Mouse (Mus musculus): ENCODE results near the gene Gm42417.

Gm42417 gene

GRCm38 (mm10) chr1:36564101-36564500 lies 24.9 kb upstream of the Gm42417 start:
- no peak for DNase-seq (ENCODE audit: extremely low spot score)

- DNase-seq (ENCODE audit: extremely low spot score) = no peak
Measured at GRCm38 (mm10) chr1:36563632-36564031, 24.4 kb upstream of the Gm42417 start.

GRCm38 (mm10) chr1:36563197-36563596 lies 24.0 kb upstream of the Gm42417 start:
- no peak for DNase-seq (ENCODE audit: extremely low spot score)

GRCm38 (mm10) chr1:36562388-36562787 lies 23.2 kb upstream of the Gm42417 start:
- DNase-seq (ENCODE audit: extremely low spot score) = no peak

- no peak for DNase-seq (ENCODE audit: extremely low spot score)
Measured at GRCm38 (mm10) chr1:36560903-36561302, 21.7 kb upstream of the Gm42417 start.

GRCm38 (mm10) chr1:36559888-36560287 lies 20.7 kb upstream of the Gm42417 start:
- no peak for DNase-seq (ENCODE audit: extremely low spot score)

GRCm38 (mm10) chr1:36559256-36559655 lies 20.0 kb upstream of the Gm42417 start:
- DNase-seq (ENCODE audit: extremely low spot score) = peak; percentile 32

GRCm38 (mm10) chr1:36558031-36558993 lies 19.1 kb upstream of the Gm42417 start, which contains the start of gene Sema4c:
Gene Sema4c, minus strand, starts transcription at chr1:36558349.
- DNase-seq (ENCODE audit: extremely low spot score) = peak; percentile 90

- DNase-seq (ENCODE audit: extremely low spot score) = peak; percentile 90
Measured at GRCm38 (mm10) chr1:36557457-36558011, 18.3 kb upstream of the Gm42417 start.

- peak; percentile 98 for DNase-seq (ENCODE audit: extremely low spot score)
Measured at GRCm38 (mm10) chr1:36556553-36557456, 17.6 kb upstream of the Gm42417 start.

GRCm38 (mm10) chr1:36555798-36556395 lies 16.7 kb upstream of the Gm42417 start:
- peak; percentile 57 for DNase-seq (ENCODE audit: extremely low spot score)

- no peak for DNase-seq (ENCODE audit: extremely low spot score)
Measured at GRCm38 (mm10) chr1:36554633-36555399, 15.6 kb upstream of the Gm42417 start.

GRCm38 (mm10) chr1:36552506-36552905 lies 13.3 kb upstream of the Gm42417 start:
- no peak for DNase-seq (ENCODE audit: extremely low spot score)

GRCm38 (mm10) chr1:36551904-36552303 lies 12.7 kb upstream of the Gm42417 start:
- no peak for DNase-seq (ENCODE audit: extremely low spot score)

GRCm38 (mm10) chr1:36550075-36550863 lies 11.0 kb upstream of the Gm42417 start:
- DNase-seq (ENCODE audit: extremely low spot score) = no peak

GRCm38 (mm10) chr1:36549491-36549890 lies 10.3 kb upstream of the Gm42417 start:
- DNase-seq (ENCODE audit: extremely low spot score) = no peak

GRCm38 (mm10) chr1:36548771-36549170 lies 9.5 kb upstream of the Gm42417 start:
- DNase-seq (ENCODE audit: extremely low spot score) = no peak

GRCm38 (mm10) chr1:36547981-36548598 lies 8.9 kb upstream of the Gm42417 start:
- no peak for DNase-seq (ENCODE audit: extremely low spot score)

- peak; percentile 96 for DNase-seq (ENCODE audit: extremely low spot score)
Measured at GRCm38 (mm10) chr1:36546888-36547471, 7.8 kb upstream of the Gm42417 start, which contains the start of gene Ankrd39. Gene Ankrd39, minus strand, starts transcription at chr1:36547445.

Measured in embryo, embryonic 9.5 days (tissue).